Mouse (Mus musculus) embryonic facial prominence, embryonic 11.5 days (tissue): ENCODE data around the gene Ovol2. TPM values are rescaled to one million over a fixed set of nuclear protein-coding genes. Genes with fewer than 3 reads are reported as not detected.

Source experiments
- ATAC-seq: fragments of 200-750 bp; cut with Nextera tagmentation; replicated peaks from 2 replicates; pipeline ENCODE4 v1.8.0; 2017; ENCODE audit warnings: low read depth; ENCODE audit not compliant: insufficient number of reproducible peaks, low FRiP score, low TSS enrichment
- DNase-seq: peaks from one replicate; pipeline ENCODE4 v3.0.0-alpha.2; 2015; ENCODE audit warnings: low spot score
- H3K27ac ChIP-seq: fragments of 300-500 bp; sonication (generic); replicated peaks from 2 replicates; pipeline ENCODE4 v1.5.1; 2014; ENCODE audit warnings: mild to moderate bottlenecking, low read depth, low read length, control low read depth
- H3K27me3 ChIP-seq: fragments of 300-500 bp; sonication (generic); 2 replicates; pipeline ENCODE4 v1.6.1; 2014; ENCODE audit warnings: mild to moderate bottlenecking, low read length, moderate library complexity, mixed read lengths; ENCODE audit not compliant: control insufficient read depth, insufficient read depth
- H3K36me3 ChIP-seq: fragments of 300-500 bp; sonication (generic); replicated peaks from 2 replicates; pipeline ENCODE4 v1.6.1; 2014; ENCODE audit warnings: low read depth, mild to moderate bottlenecking, low read length, moderate library complexity, mixed read lengths; ENCODE audit not compliant: control insufficient read depth, insufficient read depth
- H3K4me1 ChIP-seq: fragments of 300-500 bp; sonication (generic); 2 replicates; pipeline ENCODE4 v1.6.1; 2014; ENCODE audit warnings: low read length, mixed read lengths; ENCODE audit not compliant: control insufficient read depth, insufficient read depth
- H3K4me2 ChIP-seq: fragments of 300-500 bp; sonication (generic); 2 replicates; pipeline ENCODE4 v1.6.1; 2014; ENCODE audit warnings: low read depth, mild to moderate bottlenecking, control low read depth, low read length, moderate library complexity
- H3K4me3 ChIP-seq: fragments of 300-500 bp; sonication (generic); 2 replicates; pipeline ENCODE4 v1.5.1; 2014; ENCODE audit warnings: low read depth, low read length, control low read depth
- H3K9ac ChIP-seq: fragments of 300-500 bp; sonication (generic); replicated peaks from 2 replicates; pipeline ENCODE4 v1.6.1; 2014; ENCODE audit warnings: mild to moderate bottlenecking, control low read depth, low read length
- H3K9me3 ChIP-seq: fragments of 300-500 bp; sonication (generic); replicated peaks from 2 replicates; pipeline ENCODE4 v1.6.1; 2016; ENCODE audit warnings: mild to moderate bottlenecking, low read length, inconsistent platforms, mixed read lengths; ENCODE audit not compliant: control insufficient read depth
- WGBS: fragments of 180-500 bp; shearing (Covaris S2); extraction: QIAGEN DNeasy Blood & Tissue Kit; methylation state at CpG from one replicate; pipeline ENCODE4 v1.1.7; 2014; 5-methylcytosine and 5-hydroxymethylcytosine counted together
- polyA plus RNA-seq: library from polyadenylated mRNA; unstranded; fragments of >200 nt; fragmentation: Nextera tagmentation; extraction: Ambion mirVana; gene quantifications from 2 replicates; pipeline ENCODE4 v1.2.1, GENCODE M21; 2014

Ovol2 gene
- polyA plus RNA-seq, 1 experiment from 2014 or later, result 0.53 TPM

DNA sequence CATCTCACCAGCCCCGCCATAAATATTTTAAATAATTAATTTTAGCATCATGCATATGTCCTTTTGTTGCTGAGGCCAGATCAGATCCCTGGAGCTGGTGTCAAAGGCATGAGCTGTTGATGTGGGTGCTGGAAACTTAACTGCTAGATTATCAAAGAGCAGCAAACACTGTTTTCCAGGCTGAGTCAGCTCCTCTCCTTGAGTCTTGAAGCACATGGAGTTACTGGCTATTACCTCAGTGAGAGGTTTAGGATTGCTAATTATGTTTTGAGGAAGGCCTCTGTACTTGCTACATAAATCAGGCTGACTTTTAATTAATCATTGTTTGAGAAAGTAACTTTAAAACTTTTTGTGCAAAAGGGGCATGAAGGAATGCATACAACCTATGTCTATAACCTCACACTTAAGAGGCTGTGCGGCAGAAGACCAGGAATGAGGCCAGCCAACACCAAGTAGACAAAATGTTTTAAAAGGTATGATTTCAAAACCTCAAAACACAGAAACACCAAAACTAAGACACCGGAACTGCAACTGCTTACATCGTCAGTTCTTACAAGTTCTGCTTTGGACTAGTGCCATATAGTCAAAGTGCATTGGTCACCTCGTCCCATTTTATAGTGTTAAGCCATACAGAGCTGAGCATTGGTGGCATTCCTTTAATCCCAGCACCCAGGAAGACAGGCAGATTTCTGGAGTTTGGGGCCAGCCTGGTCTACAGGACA, 67.4 kb downstream of the Ovol2 start:
- Histone ChIP-seq H3K4me1 (no peaks in the 10 kb centered on the region), H3K9me3 (no peaks in the 10 kb centered on the region), H3K4me2 (no peak overlapping the region), H3K27ac (no peak overlapping the region), H3K4me3 (no peak overlapping the region), H3K27me3 (no peaks in the 10 kb centered on the region), H3K9ac (no peak overlapping the region), H3K36me3 (peaks cover 3% of the 10 kb centered on the region)
- 79% methylated on average over 5 of the region's 5 CpGs for WGBS
- ATAC-seq (no peak), DNase-seq (no peak)

DNA sequence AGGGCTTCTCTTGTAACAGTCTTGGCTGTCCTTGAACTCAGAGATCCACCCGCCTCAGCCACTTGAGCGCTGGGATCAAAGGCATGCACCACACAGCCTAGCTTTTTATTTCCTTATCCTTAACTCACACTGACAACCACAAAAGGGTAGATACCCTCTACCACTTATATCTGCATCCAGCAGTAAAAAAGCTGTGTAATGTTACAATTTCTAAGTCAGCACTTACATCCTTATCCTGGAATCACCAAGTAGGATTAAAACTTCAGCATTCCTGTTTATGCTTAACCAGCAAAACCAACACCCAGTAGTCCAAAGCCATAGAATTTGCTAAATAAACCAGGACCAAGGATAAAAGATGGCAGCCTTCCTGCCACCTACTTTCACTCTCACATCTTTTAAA, 69.1 kb downstream of the Ovol2 start:
- Histone ChIP-seq H3K27ac (no peak overlapping the region), H3K36me3 (peaks cover 3% of the 10 kb centered on the region), H3K4me1 (no peaks in the 10 kb centered on the region), H3K27me3 (no peaks in the 10 kb centered on the region), H3K4me2 (no peak overlapping the region), H3K9ac (no peak overlapping the region), H3K4me3 (no peak overlapping the region), H3K9me3 (no peaks in the 10 kb centered on the region)
- 85% methylated on average over 2 of the region's 2 CpGs for WGBS
- ATAC-seq (no peak), DNase-seq (no peak)

Other genes with a start within 250 kb of the Ovol2 start
- gene Mgme1, start 61.5 kb downstream of the Ovol2 start, polyA plus RNA-seq, result 19.4 and 20.1 TPM in 2 replicates
- 145 and 148 TPM in 2 replicates for gene Snx5, start 61.2 kb downstream of the Ovol2 start, polyA plus RNA-seq
- 39.2 and 41.2 TPM in 2 replicates for gene Kat14, start 36.8 kb upstream of the Ovol2 start, polyA plus RNA-seq
- not detected in 2 replicates for gene Pet117, start 36.9 kb upstream of the Ovol2 start, polyA plus RNA-seq
- gene Dzank1, start 195.3 kb upstream of the Ovol2 start, polyA plus RNA-seq, result 0.81 and 1.5 TPM in 2 replicates
- 28.0 and 30.0 TPM in 2 replicates for gene Polr3f, start 195.6 kb upstream of the Ovol2 start, polyA plus RNA-seq
- 79.1 and 84.1 TPM in 2 replicates for gene Rbbp9, start 218.7 kb upstream of the Ovol2 start, polyA plus RNA-seq
- 103 and 105 TPM in 2 replicates for gene Sec23b, start 224.1 kb upstream of the Ovol2 start, polyA plus RNA-seq